Mouse (Mus musculus) macrophage (primary cell): ENCODE data around the gene Accs. TPM values are rescaled to one million over a fixed set of nuclear protein-coding genes. Genes with fewer than 3 reads are reported as not detected.

Experiments
- H3K27ac ChIP-seq: fragments of 350-480 bp; formaldehyde crosslinking; 2 replicates; pipeline ENCODE4 v1.9.0; 2021
- H3K36me3 ChIP-seq: fragments of 350-480 bp; formaldehyde crosslinking; 2 replicates; pipeline ENCODE4 v1.9.0; 2021; ENCODE audit errors: inconsistent target
- H3K4me3 ChIP-seq: fragments of 350-480 bp; formaldehyde crosslinking; 2 replicates; pipeline ENCODE4 v1.9.0; 2021; ENCODE audit errors: inconsistent target
- H3K79me2 ChIP-seq: fragments of 350-480 bp; formaldehyde crosslinking; 2 replicates; pipeline ENCODE4 v1.9.0; 2021; ENCODE audit errors: inconsistent target
- WGBS: methylation state at CpG from one replicate; pipeline ENCODE4 v1.1.7; 2026; ENCODE audit warnings: inconsistent platforms; ENCODE audit not compliant: missing documents; 5-methylcytosine and 5-hydroxymethylcytosine counted together
- polyA plus RNA-seq: library from polyadenylated mRNA; stranded (reverse); fragments of 250-400 nt; gene quantifications from 3 replicates; pipeline ENCODE4 v1.2.4, GENCODE M21; 2018; ENCODE audit warnings: inconsistent platforms

The Accs gene
- polyA plus RNA-seq, 1 experiment from 2014 or later, result 11.4 TPM

DNA sequence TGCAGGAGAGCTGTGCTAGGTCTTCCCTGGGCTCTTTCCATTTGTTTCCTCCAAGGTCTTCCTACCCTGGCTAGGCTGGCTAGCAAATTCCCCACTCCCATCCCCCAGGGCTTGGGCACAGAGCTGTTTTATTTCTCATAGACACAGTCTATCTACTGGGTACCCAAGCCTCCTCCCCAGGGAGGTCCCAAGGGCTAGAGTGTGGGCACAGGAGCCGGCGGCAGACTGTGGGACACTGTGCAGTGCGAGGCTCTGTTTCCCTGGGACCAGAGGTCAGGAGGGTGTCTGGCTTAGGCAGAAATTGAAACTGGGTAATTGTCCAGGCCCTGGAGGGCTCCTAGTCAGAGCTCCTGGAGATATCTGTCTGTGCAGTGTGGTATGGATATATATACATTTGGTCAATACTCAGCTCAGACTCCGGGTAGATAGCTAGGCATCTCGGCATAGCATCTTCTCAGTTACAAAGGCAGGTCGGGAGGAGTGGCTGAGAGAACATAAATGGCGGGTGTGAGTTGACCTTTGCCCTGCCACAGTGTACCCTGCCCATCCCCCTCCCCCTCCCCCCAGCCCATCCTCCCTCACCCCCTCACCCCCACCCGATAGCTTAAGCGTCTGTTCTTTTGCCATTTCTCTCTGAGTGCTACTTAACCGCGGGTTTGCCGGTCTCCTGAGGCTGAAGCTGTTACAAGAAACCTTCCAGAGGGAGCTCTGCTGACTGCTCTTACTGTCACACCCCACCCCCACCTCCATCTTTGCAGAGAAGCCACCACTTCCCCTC, 23.9 kb upstream of the Accs start:
- Histone ChIP-seq H3K27ac (no peak overlapping the region), H3K4me3 (no peak overlapping the region), H3K36me3 (no peaks in the 10 kb centered on the region), H3K79me2 (no peaks in the 10 kb centered on the region)
- WGBS, result 44% methylated on average over 10 of the region's 12 CpGs

- Histone ChIP-seq H3K27ac (no peak overlapping the region), H3K36me3 (no peaks in the 10 kb centered on the region), H3K79me2 (no peaks in the 10 kb centered on the region), H3K4me3 (no peak overlapping the region)
- 97% methylated on average over 7 of the region's 7 CpGs for WGBS
These were observed 22.5 kb upstream of the Accs start for GRCm38 (mm10) chr2:93872257-93872656.

DNA sequence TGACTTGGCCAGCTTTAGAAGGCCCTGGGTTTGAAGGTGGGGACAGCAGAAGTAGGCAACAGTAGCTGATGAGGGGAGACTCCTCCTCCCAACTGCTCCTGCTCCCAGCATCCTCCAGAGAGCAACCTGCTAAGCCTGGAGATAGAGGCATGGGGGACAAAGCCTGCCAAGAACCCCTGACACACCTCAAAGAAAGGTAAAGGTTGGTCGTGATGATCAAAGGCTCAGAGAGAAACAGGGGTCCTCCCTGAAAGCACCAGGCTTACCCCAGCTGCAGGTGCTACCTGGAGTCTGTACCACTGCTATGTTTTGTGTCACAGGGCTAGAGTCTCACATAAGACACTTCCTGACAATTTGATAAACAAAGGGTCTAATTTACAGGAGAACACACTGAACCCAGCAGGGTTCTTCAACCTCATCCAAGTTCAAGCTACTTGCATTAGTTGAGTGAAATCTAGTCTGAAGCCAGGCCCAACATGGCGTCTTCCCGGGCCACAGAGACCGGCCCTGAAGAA, 21.7 kb upstream of the Accs start:
- no peaks in the 10 kb centered on the region for H3K79me2 ChIP-seq
- 94% methylated on average over 4 of the region's 4 CpGs for WGBS
- H3K27ac ChIP-seq, result no peak overlapping the region
- no peaks in the 10 kb centered on the region for H3K36me3 ChIP-seq
- no peak overlapping the region for H3K4me3 ChIP-seq

- no peak overlapping the region for H3K4me3 ChIP-seq
- no peaks in the 10 kb centered on the region for H3K36me3 ChIP-seq
- WGBS, result 42% methylated on average over 4 of the region's 4 CpGs
- H3K79me2 ChIP-seq, result no peaks in the 10 kb centered on the region
- H3K27ac ChIP-seq, result no peak overlapping the region
These were observed 21.1 kb upstream of the Accs start for GRCm38 (mm10) chr2:93870842-93871241.

- WGBS, result 77% methylated on average over 7 of the region's 7 CpGs
- H3K36me3 ChIP-seq, result no peaks in the 10 kb centered on the region
- H3K79me2 ChIP-seq, result no peaks in the 10 kb centered on the region
- H3K27ac ChIP-seq, result no peak within 1 kb of the TSS
- H3K4me3 ChIP-seq, result no peak within 1 kb of the TSS
These were observed 19.4 kb upstream of the Accs start, which contains the start of gene Accsl for GRCm38 (mm10) chr2:93869107-93869600. TSS of gene Accsl (minus strand) at chr2:93869157.

GRCm38 (mm10) chr2:93868566-93868965, 18.8 kb upstream of the Accs start:
- no peak overlapping the region for H3K4me3 ChIP-seq
- H3K79me2 ChIP-seq, result no peaks in the 10 kb centered on the region
- H3K27ac ChIP-seq, result no peak overlapping the region
- WGBS, result 89% methylated on average over 11 of the region's 11 CpGs
- no peaks in the 10 kb centered on the region for H3K36me3 ChIP-seq

GRCm38 (mm10) chr2:93863229-93863628, 13.5 kb upstream of the Accs start:
- Histone ChIP-seq H3K36me3 (no peaks in the 10 kb centered on the region), H3K79me2 (no peaks in the 10 kb centered on the region), H3K27ac (no peak overlapping the region), H3K4me3 (no peak overlapping the region)
- 88% methylated on average over 4 of the region's 4 CpGs for WGBS

DNA sequence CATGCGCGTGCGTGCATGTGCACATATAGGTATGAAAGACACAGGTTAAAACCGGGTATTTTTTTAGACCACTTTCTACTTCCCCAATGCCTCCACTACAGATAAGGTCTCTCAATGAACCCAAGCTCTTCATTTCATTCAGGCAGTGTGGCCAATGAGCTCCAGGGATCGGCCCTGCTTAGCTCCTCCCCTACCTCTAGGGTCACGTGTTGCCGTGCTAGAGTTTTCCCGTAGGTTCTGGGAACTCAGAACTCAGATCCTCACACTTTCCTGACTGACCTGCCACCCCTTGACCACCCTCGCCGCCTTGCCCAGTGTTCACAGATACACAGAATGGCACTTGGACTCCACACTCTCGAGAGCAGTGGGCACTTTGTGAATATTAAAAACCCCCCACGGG, 9.1 kb upstream of the Accs start:
- H3K4me3 ChIP-seq, result no peak overlapping the region
- H3K79me2 ChIP-seq, result no peaks in the 10 kb centered on the region
- WGBS, result 63% methylated on average over 12 of the region's 12 CpGs
- no peaks in the 10 kb centered on the region for H3K36me3 ChIP-seq
- H3K27ac ChIP-seq, result no peak overlapping the region

DNA sequence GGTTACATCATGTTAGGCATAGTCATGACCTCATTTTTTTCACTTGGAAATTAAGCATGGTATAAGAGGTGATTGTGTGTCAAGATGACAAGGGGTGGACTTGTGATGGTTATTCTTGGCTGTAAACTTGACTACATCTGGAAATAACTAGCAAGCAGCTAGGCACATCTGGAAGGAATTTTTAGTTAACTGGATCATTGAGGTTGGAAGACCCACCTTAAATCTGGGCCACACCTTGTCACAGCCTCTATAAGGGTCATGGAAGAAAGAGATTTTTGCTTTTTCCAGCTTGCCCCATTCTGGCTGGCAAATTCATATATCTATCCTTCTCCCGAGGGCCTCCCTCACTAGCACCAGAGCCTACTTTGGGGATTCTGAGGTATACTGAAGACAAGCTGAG, 1.6 kb upstream of the Accs start:
- Histone ChIP-seq H3K4me3 (no peak overlapping the region), H3K79me2 (no peaks in the 10 kb centered on the region), H3K36me3 (no peaks in the 10 kb centered on the region), H3K27ac (no peak overlapping the region)
- 93% methylated on average over 1 of the region's 1 CpGs for WGBS

- Histone ChIP-seq H3K27ac (no peak overlapping the region), H3K79me2 (no peaks in the 10 kb centered on the region), H3K4me3 (peak overlapping the region; percentile 72), H3K36me3 (no peaks in the 10 kb centered on the region)
- WGBS, result under 1% methylated on average over 13 of the region's 13 CpGs
These were observed 688 bp upstream of the Accs start for GRCm38 (mm10) chr2:93850317-93850944.

DNA sequence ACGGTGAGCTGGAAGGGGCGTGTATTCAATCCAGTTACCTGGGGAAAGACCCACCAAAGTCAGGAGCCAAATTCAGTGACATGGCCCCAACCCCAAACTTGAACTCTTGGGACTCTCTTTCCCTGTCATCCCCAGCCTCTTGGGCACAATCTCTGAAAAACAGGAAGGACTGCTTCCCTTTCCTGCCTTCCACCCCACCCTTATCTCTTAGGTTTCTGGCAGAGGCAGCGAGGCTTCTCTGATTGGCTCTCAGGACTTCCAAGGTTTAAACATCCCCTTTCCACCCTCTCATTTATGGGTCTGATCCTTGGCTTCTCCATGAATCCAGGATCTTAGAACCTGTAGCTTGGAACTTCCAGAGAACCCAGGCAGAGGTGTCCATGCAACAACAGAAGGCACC, 8.4 kb downstream of the Accs start:
- WGBS, result 94% methylated on average over 3 of the region's 3 CpGs
- no peaks in the 10 kb centered on the region for H3K79me2 ChIP-seq
- no peak overlapping the region for H3K4me3 ChIP-seq
- H3K36me3 ChIP-seq, result peaks cover 45% of the 10 kb centered on the region
- H3K27ac ChIP-seq, result no peak overlapping the region

DNA sequence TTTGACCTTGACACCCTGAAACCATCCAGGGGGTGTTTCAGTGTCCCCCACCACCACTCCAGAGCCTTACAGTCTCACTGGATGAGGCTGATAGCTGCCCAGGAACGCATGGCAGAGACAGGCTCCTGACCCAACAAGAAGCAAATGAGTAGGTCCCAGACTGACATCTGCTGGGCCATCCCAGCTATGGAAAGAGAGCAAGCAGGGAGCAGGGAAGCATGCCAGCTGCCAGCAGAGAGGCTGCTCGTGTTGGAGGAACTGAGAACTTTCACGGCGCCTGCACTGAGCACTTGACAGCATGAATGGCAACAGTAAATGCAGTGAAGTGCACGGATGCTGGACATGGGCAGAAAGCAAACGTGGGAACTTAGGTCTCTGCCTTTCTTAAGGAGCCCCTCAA, 9.6 kb downstream of the Accs start:
- Histone ChIP-seq H3K79me2 (no peaks in the 10 kb centered on the region), H3K36me3 (peaks cover 48% of the 10 kb centered on the region), H3K4me3 (no peak overlapping the region), H3K27ac (no peak overlapping the region)
- WGBS, result 89% methylated on average over 6 of the region's 6 CpGs

- Histone ChIP-seq H3K36me3 (peaks cover 36% of the 10 kb centered on the region), H3K4me3 (no peak overlapping the region), H3K27ac (no peak overlapping the region), H3K79me2 (no peaks in the 10 kb centered on the region)
- 100% methylated on average over 4 of the region's 4 CpGs for WGBS
These were observed 10.8 kb downstream of the Accs start for GRCm38 (mm10) chr2:93838931-93839330.

- H3K4me3 ChIP-seq, result no peak overlapping the region
- no peak overlapping the region for H3K27ac ChIP-seq
- H3K36me3 ChIP-seq, result peaks cover 31% of the 10 kb centered on the region
- WGBS, result 93% methylated on average over 11 of the region's 13 CpGs
- no peaks in the 10 kb centered on the region for H3K79me2 ChIP-seq
These were observed 13.4 kb downstream of the Accs start for GRCm38 (mm10) chr2:93836232-93836785.

- Histone ChIP-seq H3K36me3 (peaks cover 24% of the 10 kb centered on the region; the same call in 1 of the 2 replicates), H3K27ac (no peak overlapping the region), H3K4me3 (no peak overlapping the region), H3K79me2 (no peaks in the 10 kb centered on the region)
- WGBS, result 90% methylated on average over 11 of the region's 11 CpGs
These were observed 14.1 kb downstream of the Accs start for GRCm38 (mm10) chr2:93835596-93835995.
